Mouse (Mus musculus): ENCODE measurements around the gene Clcn3.
"Not testable (repeated sequence)": the region's sequence is repeated elsewhere in the genome, so short reads cannot be mapped to it uniquely, and the experiment has no call there.

The Clcn3 gene

GRCm38 (mm10) chr8:60982701-60983687 lies at the start of gene Clcn3:
Clcn3 (minus strand) TSS chr8:60983300.
- DNase-seq, result peak; percentile 98 to 99

DNA sequence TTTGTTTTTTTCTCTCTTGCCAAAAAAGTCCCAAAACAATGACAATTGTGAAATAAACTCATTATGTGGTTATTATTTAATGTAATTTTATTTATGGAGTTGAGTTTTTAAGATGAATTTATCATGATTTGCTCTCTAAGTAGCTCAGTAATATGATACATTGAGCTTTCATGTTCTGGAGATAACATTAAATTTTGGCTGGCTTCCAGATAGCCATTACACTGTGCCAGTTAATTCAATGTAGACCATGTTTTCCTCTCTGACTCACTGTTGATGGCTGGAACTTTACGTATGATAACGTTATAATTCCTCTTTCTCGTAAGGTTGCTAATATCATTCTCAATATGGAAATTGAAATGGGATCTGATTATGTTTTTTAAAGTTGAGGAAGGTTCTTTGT lies 13.4 kb upstream of the Clcn3 start:
- no peak for DNase-seq

GRCm38 (mm10) chr8:60993639-60993986 lies 10.5 kb upstream of the Clcn3 start:
- no peak for DNase-seq

DNA sequence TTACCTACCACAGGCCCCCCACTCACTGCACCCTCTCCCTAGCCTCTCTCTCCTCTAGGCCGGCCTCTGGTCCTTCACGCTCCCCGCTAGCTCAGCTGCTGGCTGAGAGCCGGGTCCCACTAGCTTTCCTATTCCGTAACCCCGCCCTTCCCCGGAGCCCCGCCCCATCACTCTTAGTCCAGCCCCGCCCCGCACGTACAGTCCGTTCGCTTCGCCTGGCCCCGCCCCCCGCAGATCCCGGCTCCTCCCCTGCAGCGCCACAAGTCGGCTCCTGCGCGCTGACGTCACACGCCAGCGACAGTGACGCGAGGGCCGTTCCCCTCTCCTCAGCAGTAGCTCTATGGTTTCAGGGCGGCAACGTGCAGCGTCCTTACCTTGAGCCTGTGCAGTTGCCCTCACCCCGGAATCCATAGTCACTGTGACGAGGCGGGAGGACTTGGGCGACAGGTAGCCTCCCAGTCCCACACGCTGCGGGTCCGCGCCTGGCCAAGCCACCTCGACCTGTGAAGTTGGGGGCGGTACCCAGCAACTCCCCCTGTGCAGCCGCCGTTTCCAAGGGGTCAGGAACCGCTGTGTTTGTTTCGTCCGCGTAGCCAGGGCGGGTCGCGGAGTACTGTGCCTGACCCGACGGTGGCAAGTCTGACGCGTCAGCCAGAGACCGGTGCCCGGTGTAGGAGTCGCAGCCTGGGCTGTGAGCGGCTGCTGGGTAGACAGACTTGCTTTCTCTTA lies 10.0 kb upstream of the Clcn3 start, which contains the start of gene Nek1:
TSS of gene Nek1 (plus strand) at position 286 of the 729 bp plus-strand sequence.
- DNase-seq, result peak; percentile 98 to 100

DNA sequence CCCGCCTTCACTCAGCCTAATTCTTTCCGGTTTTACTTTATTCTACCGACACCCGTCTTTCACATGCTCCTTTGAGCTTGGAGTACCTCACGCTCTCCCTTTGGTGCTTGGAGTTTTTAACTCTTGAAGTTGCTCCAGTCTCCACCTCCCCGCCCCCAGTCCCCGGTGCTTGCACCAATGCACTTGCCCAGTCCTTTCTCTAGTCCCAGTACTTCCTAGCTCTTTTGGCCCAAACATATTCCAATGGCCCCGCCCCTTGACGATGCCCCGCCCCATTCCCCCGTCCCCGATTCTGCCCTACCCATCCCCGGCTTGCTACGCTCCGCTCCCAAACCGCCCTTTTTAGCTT lies 9.4 kb upstream of the Clcn3 start:
- DNase-seq, result no peak

DNA sequence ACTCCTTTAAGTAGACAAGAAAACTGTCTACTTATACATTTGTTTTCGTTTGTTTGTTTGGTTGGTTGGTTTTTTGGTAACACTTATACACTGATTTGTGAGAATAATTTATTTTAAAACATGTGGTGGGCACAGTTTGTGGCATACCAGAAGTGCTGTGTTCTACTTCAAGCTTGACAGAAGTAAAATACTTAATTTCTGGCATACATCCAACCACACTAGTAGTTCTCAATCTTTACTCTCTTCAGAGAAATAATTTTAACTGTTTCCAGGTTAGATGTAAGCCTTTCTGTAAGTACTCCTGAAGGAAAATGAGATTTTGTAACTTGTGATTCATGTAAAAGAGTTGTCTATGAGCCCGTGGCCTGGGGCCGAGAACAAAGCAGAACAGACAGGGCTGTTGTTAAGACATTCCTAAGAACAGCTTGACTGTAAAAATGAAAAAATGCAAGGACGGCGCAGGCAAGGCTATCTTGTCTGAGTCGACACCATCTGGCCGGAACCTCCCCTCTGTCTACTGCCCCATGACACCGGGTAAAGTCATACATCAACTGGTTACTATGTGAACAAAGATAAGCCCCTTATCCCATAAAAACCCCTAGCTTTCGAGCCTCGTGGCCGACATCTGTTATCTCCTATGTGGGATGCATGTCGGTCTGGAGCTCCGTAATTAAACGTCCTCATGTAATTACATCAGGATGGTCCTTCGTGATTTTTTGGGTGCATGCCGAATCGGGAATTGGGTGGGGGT lies 1.3 kb upstream of the Clcn3 start:
- DNase-seq, result not testable (repeated sequence)

GRCm38 (mm10) chr8:60983688-60984079 lies 584 bp upstream of the Clcn3 start:
- peak; percentile 69 to 81 for DNase-seq

- no peak for DNase-seq
Observed at GRCm38 (mm10) chr8:60981388-60981787, 1.7 kb downstream of the Clcn3 start.

- no peak for DNase-seq
Observed at GRCm38 (mm10) chr8:60978496-60978895, 4.6 kb downstream of the Clcn3 start.

- no peak for DNase-seq
Observed at GRCm38 (mm10) chr8:60976818-60977217, 6.3 kb downstream of the Clcn3 start.

- DNase-seq, result no peak
Observed at GRCm38 (mm10) chr8:60974837-60975236, 8.3 kb downstream of the Clcn3 start.

- no peak for DNase-seq
Observed at GRCm38 (mm10) chr8:60973448-60973847, 9.7 kb downstream of the Clcn3 start.

DNA sequence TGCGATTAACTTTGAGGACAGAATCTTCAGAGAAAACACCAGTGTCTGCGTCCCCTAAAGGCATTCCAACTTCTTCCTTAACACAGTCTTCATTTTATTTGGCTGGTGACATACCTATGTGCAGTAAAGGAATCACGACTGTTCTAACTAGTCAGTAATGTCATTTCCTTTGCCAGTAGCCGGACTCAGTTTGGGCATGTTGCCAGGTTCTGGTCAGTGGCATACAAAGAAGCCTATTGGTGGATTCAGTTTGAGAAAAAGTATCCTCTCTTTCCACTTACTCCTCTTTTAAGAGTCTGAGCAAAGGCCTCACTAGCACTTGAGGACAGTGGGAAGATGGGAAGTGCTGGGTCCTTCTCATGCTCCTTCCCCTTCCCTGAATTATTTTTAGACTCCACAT lies 11.3 kb downstream of the Clcn3 start:
- peak; percentile 38 to 70 for DNase-seq

- DNase-seq, result no peak
Observed at GRCm38 (mm10) chr8:60969091-60969490, 14.0 kb downstream of the Clcn3 start.

- no peak for DNase-seq
Observed at GRCm38 (mm10) chr8:60965741-60966140, 17.4 kb downstream of the Clcn3 start.

GRCm38 (mm10) chr8:60965306-60965705 lies 17.8 kb downstream of the Clcn3 start:
- no peak for DNase-seq

GRCm38 (mm10) chr8:60964518-60964917 lies 18.6 kb downstream of the Clcn3 start:
- no peak for DNase-seq

- no peak for DNase-seq
Observed at GRCm38 (mm10) chr8:60963931-60964330, 19.2 kb downstream of the Clcn3 start.

DNA sequence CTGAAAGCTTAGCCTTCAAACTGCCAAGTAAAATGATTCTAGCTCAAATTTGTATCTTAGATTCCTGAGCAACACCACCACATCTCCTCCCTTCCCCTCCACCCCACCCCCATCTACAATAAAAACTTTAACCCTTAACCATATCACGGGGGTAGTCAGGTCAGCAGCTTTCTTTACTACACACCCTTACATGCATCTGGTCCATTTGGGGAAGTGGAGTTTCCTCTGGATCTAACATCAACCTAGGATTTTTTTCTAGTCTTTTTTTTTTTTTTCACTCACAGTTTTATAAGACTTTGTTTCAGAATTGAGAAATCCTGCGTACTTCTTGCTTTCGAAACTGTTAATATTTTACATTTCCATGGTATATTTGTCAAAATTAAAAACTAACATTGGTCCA lies 20.3 kb downstream of the Clcn3 start:
- no peak for DNase-seq

- DNase-seq, result no peak
Observed at GRCm38 (mm10) chr8:60956847-60957246, 26.3 kb downstream of the Clcn3 start.

DNA sequence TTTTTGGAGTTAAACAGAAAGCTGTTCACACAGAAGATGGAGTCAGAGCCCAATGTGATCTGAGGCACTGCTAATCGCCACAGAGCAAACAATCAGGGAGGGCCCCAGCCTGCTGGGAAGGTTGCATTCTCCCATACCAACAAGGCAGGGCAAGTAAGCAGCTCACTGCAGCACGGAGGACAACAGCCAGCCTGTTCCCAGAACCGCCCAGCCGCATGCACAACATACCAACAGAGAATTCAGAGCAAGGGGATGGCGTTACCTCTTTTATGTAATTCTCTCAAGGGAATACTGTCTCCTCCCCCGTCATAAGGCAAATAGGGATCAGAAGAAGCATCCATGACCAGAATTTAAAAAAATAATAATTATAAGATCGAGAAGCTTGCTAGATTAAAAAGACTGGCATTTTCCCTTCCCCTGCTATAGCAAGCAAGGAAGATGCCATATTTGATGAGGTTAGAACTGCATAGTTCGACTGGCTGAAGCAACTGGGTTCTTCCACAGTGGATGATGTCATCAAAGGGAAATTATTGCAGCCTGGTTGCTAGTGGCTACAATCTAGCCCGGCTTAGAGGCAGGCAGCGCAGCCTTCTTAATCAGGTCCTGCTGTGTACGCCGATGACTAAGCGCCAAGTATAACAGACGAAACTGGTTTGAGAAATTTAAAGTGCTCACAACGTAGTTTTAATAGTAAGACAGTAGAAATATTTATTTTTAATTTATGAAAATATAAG lies 28.7 kb downstream of the Clcn3 start:
- peak; percentile 80 to 84 for DNase-seq

GRCm38 (mm10) chr8:60952803-60953202 lies 30.3 kb downstream of the Clcn3 start:
- DNase-seq, result no peak

Data from cerebellum, postnatal 25 days (tissue).